Mouse (Mus musculus) bone marrow macrophage, adult 2 months (primary cell): ENCODE measurements around the gene Prdx5.

ENCODE experiments used
- CTCF ChIP-seq: IDR thresholded peaks from 2 replicates; pipeline ENCODE4 v1.5.1; 2012; ENCODE audit warnings: low read depth, mild to moderate bottlenecking, low read length, moderate library complexity
- POLR2A ChIP-seq: IDR thresholded peaks from 2 replicates; pipeline ENCODE4 v1.6.1; 2012; ENCODE audit warnings: mild to moderate bottlenecking, low read depth, low read length, borderline replicate concordance

DNA sequence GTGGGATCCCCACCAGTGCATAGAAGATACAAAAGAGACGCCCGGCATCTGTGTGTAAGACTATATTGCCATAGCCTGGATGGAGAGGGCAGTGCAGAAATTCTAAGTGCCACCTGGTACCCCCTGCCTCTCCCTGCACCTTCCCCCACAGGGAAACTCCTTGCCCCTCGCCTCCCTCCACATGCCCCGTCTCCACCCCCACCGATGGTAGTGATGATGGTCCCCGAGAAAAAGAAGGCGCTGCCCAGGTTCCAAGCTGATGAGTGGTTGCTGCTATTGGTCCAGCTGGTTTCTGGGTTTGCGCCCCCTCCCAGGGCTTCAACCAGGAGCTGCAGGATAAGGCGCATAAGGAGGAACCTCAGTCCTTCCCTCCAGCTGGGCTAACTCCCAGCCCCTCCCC, 18.2 kb upstream of the Prdx5 start:
- TF ChIP-seq CTCF (no peak), POLR2A (no peak)
